Mouse (Mus musculus) CH12F3 (cell line): ENCODE results near the gene Slc25a44.
"Not testable (repeated sequence)": the region's sequence is repeated elsewhere in the genome, so short reads cannot be mapped to it uniquely, and the experiment has no call there.

Source experiments
- in situ Hi-C: fragments of 300-500 bp; cut with MboI; formaldehyde crosslinking; loops from 2 replicates; pipeline ENCODE4 v1.14.3; 2020; ENCODE audit warnings: low sequenced_read_pairs

Gene Slc25a44

DNA sequence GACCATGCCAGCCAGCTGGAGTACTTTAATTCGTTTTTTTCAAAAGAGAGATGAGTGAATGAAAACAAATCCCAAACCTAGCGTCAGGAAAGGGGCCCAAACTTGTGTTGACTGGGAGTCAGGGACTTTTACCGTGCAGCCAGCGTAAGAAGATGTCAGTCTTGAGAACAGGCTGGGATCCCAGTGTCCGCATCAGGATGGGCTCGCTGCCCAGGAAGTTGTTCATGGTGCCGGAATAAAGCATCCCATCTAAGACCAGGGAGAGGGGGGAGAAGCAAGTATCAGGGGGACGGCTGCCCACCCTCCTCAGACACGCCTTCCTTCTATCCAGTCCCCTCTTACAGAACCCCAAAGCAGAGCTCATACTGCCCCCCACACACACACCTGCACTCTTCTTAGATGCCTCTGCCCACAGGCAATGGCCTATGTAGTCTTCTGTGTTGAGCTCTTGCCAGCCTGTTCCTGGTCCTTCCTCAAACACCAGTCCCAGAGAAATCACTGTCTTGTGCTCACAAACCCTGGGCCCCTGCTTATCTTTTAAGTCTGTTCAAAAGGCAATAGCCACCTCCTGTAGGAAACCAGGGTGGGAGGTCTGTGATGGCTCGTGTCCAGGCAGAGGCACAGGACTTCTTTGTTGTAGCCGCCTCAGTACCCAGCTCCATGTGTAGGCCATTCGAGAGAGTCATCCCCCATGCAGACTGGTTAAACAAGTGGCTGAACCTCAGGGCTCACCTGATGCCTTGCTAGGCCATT, 25.6 kb upstream of the Slc25a44 start:
- in situ Hi-C loops, result no loop called here

DNA sequence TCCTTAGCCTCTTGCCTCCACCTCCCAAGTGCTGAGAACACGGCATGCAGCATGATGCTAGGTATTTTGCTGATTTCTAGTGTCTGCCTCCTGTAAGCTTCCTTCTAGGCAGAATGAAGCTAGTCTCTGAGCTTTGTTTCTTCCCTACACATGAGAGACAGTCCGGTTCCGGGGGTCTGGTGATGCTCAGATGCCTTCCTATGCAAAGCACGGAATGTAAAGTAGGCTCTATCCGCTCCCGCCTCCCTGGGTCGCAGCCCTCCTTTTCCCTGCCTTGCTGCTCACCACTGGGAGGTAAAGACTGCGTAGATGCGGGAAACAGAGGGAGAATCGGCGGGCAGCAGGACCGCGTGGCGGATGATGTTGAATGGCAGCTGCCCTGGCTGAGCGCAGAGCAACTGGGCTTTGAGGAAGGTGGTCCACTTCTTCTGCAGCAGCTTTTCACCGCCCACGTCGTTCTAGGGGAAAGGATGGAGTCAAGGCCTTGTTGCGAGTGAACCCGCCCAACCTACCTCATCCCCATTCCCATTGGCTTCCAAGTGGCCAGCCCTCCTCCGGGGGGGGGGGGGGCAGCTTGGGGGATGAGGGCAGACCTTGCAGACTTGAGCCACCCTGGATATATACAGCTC, 24.6 kb upstream of the Slc25a44 start:
- in situ Hi-C loops, result no loop called here

- in situ Hi-C loops, result no loop called here
Measured at GRCm38 (mm10) chr3:88448443-88448842, 23.5 kb upstream of the Slc25a44 start.

DNA sequence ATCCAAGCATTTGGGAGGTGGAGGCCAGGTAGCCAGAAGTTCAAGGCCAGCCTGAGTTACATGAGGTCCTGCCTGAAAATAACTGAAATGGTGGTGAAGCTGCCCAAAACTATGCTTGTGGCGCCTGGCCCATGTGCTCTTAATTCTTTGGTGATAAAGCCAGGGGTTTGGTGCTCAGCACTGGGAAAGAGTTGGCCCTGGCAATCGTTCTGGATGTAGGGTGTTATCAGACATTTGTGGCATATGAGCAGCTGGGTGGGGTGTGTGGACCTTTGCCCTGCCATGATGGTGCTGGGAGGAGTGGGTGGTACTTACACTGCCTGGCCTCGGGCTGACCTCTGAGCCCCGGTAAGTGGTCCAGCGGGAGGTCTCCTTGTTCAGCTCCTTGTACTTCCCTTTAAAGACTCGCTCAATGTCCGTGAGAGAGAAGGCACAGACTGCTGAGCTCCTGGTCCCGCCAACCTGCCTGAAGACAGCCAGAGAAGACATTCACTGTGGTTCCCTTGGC, 22.8 kb upstream of the Slc25a44 start:
- in situ Hi-C loops, result no loop called here

DNA sequence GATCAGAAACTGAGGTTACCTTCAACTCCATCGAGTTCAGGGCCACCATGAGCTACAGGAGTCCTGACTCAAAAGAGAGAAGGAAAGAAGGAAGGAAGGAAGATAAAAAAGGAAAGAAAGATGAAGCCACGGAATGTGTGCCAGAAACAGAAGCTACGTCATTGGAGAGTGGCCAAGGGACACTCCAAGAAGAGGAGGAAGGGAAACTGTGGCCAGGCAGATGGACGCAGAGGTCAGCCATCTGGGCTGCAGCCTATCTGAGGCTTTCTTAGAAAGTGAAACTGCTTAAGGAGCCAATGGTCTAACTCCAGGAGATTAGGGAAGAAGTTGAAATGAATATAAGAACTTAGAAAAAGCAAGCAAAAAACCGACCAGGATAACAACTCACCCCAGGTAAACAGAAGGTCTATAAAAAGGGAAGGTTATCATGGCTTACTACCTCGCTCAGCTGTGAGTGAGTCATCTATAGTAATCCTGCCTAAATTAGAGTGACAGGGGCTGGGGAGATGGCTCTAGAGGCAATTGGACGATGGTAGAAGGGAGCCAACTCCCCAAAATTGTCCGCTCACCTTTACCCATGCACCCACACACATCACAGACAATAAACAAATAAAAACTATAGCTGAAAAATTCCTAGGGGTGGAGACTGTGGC, 21.7 kb upstream of the Slc25a44 start:
- in situ Hi-C loops, result no loop called here

GRCm38 (mm10) chr3:88442888-88443287, 17.9 kb upstream of the Slc25a44 start:
- in situ Hi-C loops, result no loop called here

DNA sequence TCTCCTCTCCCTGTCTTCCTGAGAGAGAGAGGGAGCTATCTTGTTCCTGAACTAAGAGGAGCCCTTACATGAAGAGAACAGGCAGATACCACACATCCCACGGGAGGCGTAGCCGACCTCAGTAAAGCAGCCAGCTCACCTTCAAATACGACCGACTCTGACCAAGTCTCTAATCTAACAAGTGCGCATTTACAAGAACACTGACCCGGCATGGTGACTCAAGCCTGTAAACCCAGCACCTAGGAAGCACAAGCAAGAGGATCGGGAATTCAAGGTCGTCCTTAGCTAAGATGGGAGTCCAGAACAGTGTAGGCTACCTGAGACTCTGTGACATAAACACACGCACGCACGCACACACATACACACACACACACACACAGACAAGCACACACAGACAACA, 17.5 kb upstream of the Slc25a44 start:
- in situ Hi-C loops, result no loop called here

DNA sequence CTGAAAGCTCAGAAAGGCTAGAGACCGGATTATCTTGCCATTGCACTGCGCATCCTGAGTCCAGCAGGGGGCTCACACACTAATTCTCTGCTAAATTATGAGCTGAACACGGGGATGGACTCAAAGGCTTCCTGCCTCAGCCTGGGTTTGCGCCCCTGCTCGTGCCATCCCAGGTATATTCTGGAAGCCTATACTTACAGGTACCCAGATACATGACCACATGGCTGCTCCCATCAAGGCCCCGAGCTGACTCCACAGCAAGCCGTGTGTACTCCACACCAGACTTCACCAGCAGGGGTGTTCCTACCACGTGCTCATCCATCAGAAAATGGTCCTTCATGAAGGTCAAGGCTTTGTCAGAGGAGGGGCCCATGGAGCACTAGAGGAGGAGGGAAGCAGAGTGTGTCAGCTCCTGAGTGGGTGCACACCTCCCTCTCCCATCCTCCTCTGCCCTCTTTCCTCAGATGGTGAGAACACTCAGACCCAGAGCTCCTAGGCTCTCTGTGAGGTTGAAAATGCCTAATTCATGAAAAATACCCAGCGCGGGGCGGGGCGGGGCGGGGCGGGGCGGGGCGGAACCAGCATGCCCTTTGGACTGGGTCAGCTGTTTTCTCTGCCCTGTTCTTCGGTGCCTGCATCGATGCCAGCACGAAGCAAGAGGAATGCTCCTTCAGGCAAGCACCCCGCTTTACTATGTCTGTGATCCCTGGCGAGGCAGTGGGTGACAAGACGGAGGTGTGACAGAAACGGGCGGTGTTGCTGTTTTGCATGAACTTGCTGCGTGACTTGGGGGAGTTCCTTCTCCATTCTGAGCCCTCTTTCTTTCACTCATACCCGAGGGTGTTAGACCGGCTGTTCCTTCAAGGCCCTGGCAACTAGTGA, 15.8 kb upstream of the Slc25a44 start:
- in situ Hi-C loops, result no loop called here

DNA sequence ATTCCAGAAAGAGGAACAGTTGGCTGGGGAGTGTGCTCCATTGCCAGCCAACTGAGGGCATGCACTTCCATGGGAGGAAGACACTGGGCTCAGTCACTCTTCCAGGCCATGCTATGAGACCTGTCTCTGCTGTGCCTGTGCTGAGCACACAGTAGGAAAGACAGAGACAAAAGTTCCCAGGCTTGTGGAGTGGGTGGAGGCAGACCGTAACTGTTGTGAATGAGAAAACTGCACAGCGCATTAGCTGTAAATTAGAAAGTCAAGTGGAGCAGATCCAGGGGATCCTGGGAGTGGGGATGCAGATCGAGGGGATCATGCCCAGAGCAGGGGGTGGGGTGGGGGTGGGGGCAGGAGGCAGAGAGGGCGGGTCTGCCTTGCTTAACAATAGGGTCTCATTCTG, 14.6 kb upstream of the Slc25a44 start:
- in situ Hi-C loops, result no loop called here

DNA sequence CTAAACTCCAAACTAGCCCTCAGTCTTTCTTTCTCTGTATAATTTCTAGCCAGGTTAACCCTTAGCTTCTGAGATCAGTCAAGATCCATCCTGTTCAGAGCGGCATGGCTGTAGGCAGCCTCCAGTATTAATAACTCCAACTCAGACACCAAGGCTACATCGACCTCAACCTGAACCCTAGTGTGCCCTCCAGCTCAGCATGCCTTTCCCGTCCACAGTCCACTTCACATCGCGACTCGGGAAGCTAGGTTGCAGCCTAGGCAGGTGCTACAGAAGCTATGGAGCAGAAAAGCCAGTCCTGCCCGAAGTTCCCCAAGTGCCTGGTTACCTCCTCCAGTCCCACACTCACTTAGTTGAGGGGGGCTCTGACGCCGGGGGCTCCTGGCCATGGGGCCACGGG, 12.5 kb upstream of the Slc25a44 start:
- in situ Hi-C loops, result no loop called here

DNA sequence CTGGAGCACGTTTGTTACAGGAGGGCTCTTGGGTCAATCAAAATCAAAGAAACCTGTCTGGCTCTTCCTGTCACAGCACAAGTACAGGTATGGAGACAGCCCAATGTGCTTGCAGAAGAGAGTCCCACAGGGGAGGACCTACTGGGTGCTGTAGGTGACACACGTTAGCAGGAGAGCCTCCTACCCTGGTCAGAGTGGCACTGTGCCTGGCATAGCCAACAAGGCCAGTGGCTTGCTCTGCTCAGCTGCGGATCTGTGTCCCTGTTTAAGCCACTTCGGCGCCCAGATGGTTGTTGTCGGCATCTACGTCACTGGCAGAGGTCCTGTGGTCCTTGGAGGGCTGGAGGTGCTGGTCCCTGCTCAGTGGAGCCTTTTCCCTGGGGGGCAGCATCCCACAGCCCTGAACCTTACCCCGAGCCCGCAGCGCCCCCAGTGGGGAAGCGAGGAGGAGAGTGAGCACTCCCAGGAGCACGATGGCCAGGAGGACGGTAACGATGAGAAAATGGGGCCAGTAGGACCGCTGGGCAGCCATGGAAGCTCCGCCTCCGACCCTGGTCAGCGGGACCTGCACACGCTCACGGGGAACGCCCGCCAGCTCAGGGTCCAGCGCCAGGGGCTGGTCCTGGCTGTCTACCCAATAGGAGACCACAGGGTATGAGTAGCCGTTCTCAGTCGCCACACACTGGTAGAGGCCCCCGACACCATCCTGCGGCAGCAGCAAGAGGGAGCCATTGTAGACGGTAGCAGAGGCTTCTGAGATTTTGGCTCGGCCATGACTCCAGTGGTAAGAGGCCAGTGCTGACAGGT, 11.7 kb upstream of the Slc25a44 start:
- in situ Hi-C loops, result no loop called here

GRCm38 (mm10) chr3:88435515-88435914, 10.6 kb upstream of the Slc25a44 start:
- in situ Hi-C loops, result no loop called here

DNA sequence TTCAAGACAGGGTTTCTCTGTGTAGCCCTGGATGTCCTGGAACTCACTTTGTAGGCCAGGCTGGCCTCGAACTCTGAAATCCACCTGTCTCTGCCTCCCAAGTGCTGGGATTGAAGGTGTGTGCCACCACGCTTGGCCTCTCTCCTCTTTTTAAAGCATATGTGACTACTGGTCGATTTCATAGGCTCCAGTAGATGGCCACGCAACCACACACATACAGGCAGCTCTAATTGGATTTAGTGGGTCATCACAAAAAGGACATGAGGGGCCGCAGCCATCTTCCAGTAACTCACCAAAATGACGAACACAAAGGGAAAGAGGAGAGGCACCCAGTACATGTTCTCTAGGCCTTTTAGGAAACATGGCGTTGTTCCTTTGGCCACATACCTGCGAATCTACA, 3.7 kb upstream of the Slc25a44 start:
- in situ Hi-C loops, result not testable (repeated sequence)

- in situ Hi-C loops, result no loop called here
Measured at GRCm38 (mm10) chr3:88427342-88427905, 2.5 kb upstream of the Slc25a44 start.

DNA sequence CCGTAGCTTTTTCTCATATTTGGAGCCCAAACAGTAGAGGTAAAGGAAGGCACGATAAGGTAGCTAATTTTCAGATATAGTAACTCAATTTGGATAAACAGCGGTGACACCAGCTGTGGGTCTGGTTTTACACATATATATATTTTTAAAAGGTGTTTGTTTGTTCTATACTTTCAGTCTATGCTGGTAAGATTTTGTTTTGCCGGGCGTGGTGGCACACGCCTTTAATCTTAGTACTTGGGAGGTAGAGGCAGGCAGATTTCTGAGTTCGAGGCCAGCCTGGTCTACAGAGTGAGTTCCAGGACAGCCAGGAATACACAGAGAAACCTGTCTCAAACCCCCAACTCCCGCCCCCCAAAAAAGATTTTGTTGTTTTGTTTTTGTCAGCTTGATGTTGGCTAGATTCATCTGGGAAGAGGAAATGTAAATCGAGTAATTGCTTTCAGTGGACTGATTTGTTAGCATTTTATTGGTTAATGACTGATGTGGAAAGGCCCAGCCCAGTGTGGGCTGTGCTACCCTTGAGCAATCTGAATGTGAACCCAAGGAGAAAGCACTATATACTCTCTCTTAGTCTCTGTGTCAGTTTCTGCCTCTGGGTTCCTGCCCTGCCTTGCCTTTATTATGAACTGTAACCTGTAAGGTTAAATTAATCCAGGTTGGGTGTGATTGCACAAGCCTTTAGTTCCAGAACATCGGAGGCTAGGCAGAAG, 925 bp upstream of the Slc25a44 start:
- in situ Hi-C loops, result no loop called here

- in situ Hi-C loops, result no loop called here
Measured at GRCm38 (mm10) chr3:88425330-88425689, 371 bp upstream of the Slc25a44 start.

GRCm38 (mm10) chr3:88422020-88422720, 2.8 kb downstream of the Slc25a44 start:
- in situ Hi-C loops, result no loop called here

GRCm38 (mm10) chr3:88420771-88421170, 4.2 kb downstream of the Slc25a44 start:
- in situ Hi-C loops, result no loop called here

DNA sequence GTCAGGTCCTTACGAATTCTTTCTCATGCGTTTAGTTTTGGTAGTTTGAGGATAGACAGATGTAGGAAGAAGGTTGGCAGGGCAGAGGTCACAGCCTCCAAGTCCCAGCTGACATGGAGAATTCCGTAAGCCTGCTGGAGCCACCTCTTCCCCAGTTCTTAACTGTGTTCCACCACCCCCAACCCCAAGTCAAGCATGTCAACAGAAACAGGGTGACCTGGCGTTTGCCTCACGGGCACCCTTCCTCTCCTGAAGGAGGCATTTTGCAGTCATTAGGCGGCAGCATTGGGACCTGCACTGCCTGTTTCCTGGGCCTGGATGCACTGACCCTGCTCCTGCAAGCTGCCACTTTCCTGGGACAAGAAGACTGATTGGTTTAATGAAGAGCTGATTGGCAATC, 6.9 kb downstream of the Slc25a44 start:
- in situ Hi-C loops, result no loop called here
